Mouse (Mus musculus): ENCODE data around the gene Gdpd3. TPM values are rescaled to one million over a fixed set of nuclear protein-coding genes. Genes with fewer than 3 reads are reported as not detected.

The Gdpd3 gene
- total RNA-seq, 1 experiment, result 4.0 TPM

DNA sequence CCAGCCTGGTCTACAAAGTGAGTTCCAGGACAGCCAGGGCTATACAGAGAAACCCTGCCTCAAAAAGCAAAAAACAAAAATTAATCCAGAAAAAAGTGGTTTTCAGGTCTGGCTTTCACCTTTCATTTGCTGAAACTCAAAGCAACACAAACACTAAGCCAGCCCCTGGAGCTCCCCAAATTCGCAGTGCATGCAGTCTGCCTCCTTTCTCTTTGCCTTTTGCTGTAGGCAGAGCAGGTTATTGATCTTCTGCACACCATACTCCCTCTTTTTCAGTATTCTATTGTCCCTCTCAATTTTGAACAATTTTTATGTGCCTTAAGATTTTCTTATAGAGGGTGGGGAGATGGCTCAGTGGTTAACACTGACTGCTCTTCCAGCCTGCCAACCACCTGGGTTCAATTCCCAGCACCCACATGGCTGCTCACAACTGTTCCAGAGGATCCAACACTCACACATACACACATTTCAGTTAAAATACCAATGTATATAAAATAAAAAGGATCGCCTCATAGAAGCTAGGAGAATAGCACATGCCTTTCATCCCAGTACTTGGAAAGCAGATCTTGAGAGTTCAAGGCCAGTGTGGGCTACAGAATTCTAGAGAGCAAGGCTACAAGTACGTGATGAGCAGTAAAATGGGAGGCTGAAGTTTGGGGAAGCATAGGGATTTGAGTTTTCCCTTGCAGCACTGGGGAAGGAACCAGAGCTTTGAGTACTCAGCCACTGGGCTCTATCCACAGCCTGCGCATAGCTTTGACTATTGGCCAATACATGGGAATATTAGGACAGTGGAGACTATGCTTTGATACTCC, 27.5 kb downstream of the Gdpd3 start:
- Histone ChIP-seq H3K36me3 (ENCODE audit: control insufficient read depth, insufficient read depth, low read length, poor library complexity, severe bottlenecking) (peaks cover 50% of the 10 kb centered on the region), H3K27ac (ENCODE audit: insufficient read depth, low read depth, low read length, poor library complexity, severe bottlenecking) (no peak overlapping the region), H3K9ac (ENCODE audit: insufficient read depth, low read depth, low read length, poor library complexity, severe bottlenecking) (no peak overlapping the region)

DNA sequence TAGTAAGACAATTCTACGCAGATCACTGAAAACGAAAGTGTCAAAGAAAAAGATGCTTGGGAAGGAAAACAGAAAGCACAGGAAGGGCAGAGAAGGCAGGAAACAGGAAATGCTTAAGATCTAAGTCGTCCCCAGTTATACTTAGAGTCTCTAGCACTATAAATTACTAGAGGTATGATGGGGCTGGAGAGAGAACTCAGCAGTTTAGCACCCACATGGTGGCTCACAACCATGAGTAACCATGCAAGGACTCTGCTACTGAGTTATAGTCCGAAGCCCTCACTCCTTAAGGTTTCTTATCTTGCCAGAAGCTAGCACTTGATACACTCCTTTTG, 28.1 kb downstream of the Gdpd3 start:
- peaks cover 44% of the 10 kb centered on the region for H3K36me3 ChIP-seq (ENCODE audit: control insufficient read depth, insufficient read depth, low read length, poor library complexity, severe bottlenecking)
- in situ Hi-C loops (cut with MboI; ENCODE audit: low sequenced_read_pairs in 2 of 2, unreplicated experiment in 2 of 2), result no loop called here
- TF ChIP-seq ZC3H11A (IDR thresholded peaks at IDR 0.05; ENCODE audit: borderline replicate concordance, low read depth, low read length), result no peak
- no peak overlapping the region for H3K27ac ChIP-seq (ENCODE audit: insufficient read depth, low read depth, low read length, poor library complexity, severe bottlenecking)
- no peaks in the 10 kb centered on the region for H3K9me3 ChIP-seq (ENCODE audit: control insufficient read depth, insufficient read depth, low read depth, low read length)
- H3K4me3 ChIP-seq (ENCODE audit: insufficient read depth in 1 of 2, low read depth in 1 of 2, low read length in 2 of 2, poor library complexity in 1 of 2, severe bottlenecking in 1 of 2), result no peak overlapping the region
- H3K4me1 ChIP-seq (ENCODE audit: control insufficient read depth in 2 of 2, insufficient read depth in 2 of 2, low read length in 2 of 2, poor library complexity in 1 of 2), result peaks cover 0 to 10% of the 10 kb centered on the region in 2 experiments; a peak in 1 of 4 replicates
- H3K9ac ChIP-seq (ENCODE audit: insufficient read depth, low read depth, low read length, poor library complexity, severe bottlenecking), result no peak overlapping the region
- DNase-seq (ENCODE audit: low read depth, low spot score), result no peak

More for the DNA sequence above, 27.5 kb downstream of the Gdpd3 start:
- Histone ChIP-seq H3K9me3 (ENCODE audit: control insufficient read depth, insufficient read depth, low read depth, low read length) (no peaks in the 10 kb centered on the region), H3K4me3 (ENCODE audit: insufficient read depth in 1 of 2, low read depth in 1 of 2, low read length in 2 of 2, poor library complexity in 1 of 2, severe bottlenecking in 1 of 2) (peak overlapping the region in 1 of 2 experiments; percentile 88; a peak in 2 of 4 replicates), H3K4me1 (ENCODE audit: control insufficient read depth in 2 of 2, insufficient read depth in 2 of 2, low read length in 2 of 2, poor library complexity in 1 of 2) (peaks cover 0 to 10% of the 10 kb centered on the region in 2 experiments; a peak in 1 of 4 replicates)
- in situ Hi-C loops (cut with MboI; ENCODE audit: low sequenced_read_pairs in 2 of 2, unreplicated experiment in 2 of 2), result no loop called here
- DNase-seq (ENCODE audit: low read depth, low spot score), result no peak
- TF ChIP-seq MAFK (IDR thresholded peaks at IDR 0.05; ENCODE audit: insufficient read depth, low read depth, low read length) (no peak), CHD2 (IDR thresholded peaks at IDR 0.05; ENCODE audit: low read depth, low read length) (no peak), ZC3H11A (IDR thresholded peaks at IDR 0.05; ENCODE audit: borderline replicate concordance, low read depth, low read length) (no peak), ZNF384 (IDR thresholded peaks at IDR 0.05; ENCODE audit: low read depth, low read length) (no peak), HCFC1 (IDR thresholded peaks at IDR 0.05; ENCODE audit: borderline replicate concordance, insufficient read depth, low read length) (no peak)

- no peak for TF ChIP-seq HCFC1 (IDR thresholded peaks at IDR 0.05; ENCODE audit: borderline replicate concordance, insufficient read depth, low read length)
- TF ChIP-seq CHD2 (IDR thresholded peaks at IDR 0.05; ENCODE audit: low read depth, low read length), result no peak
- no peak for TF ChIP-seq ZNF384 (IDR thresholded peaks at IDR 0.05; ENCODE audit: low read depth, low read length)
- no peak for TF ChIP-seq MAFK (IDR thresholded peaks at IDR 0.05; ENCODE audit: insufficient read depth, low read depth, low read length)
- no peak for TF ChIP-seq ZC3H11A (IDR thresholded peaks at IDR 0.05; ENCODE audit: borderline replicate concordance, low read depth, low read length)
- no peak overlapping the region for H3K9ac ChIP-seq (ENCODE audit: insufficient read depth, low read depth, low read length, poor library complexity, severe bottlenecking)
- H3K4me1 ChIP-seq (ENCODE audit: control insufficient read depth in 2 of 2, insufficient read depth in 2 of 2, low read length in 2 of 2, poor library complexity in 1 of 2), result peaks cover 0 to 13% of the 10 kb centered on the region in 2 experiments; a peak in 1 of 4 replicates
- in situ Hi-C loops (cut with MboI; ENCODE audit: low sequenced_read_pairs in 2 of 2, unreplicated experiment in 2 of 2), result no loop called here
- peak overlapping the region; percentile 10; the same call in 1 of the 2 replicates for H3K27ac ChIP-seq (ENCODE audit: insufficient read depth, low read depth, low read length, poor library complexity, severe bottlenecking)
- H3K9me3 ChIP-seq (ENCODE audit: control insufficient read depth, insufficient read depth, low read depth, low read length), result no peaks in the 10 kb centered on the region
- DNase-seq (ENCODE audit: low read depth, low spot score), result no peak
- peak overlapping the region in 1 of 2 experiments; percentile 91; a peak in 2 of 4 replicates for H3K4me3 ChIP-seq (ENCODE audit: insufficient read depth in 1 of 2, low read depth in 1 of 2, low read length in 2 of 2, poor library complexity in 1 of 2, severe bottlenecking in 1 of 2)
- peaks cover 34% of the 10 kb centered on the region for H3K36me3 ChIP-seq (ENCODE audit: control insufficient read depth, insufficient read depth, low read length, poor library complexity, severe bottlenecking)
These were observed 29.5 kb downstream of the Gdpd3 start for GRCm38 (mm10) chr7:126795387-126796317.

- H3K36me3 ChIP-seq (ENCODE audit: control insufficient read depth, insufficient read depth, low read length, poor library complexity, severe bottlenecking), result peaks cover 34% of the 10 kb centered on the region
- H3K4me1 ChIP-seq (ENCODE audit: control insufficient read depth in 2 of 2, insufficient read depth in 2 of 2, low read length in 2 of 2, poor library complexity in 1 of 2), result peaks cover 0 to 13% of the 10 kb centered on the region in 2 experiments; a peak in 1 of 4 replicates
- TF ChIP-seq ZC3H11A (IDR thresholded peaks at IDR 0.05; ENCODE audit: borderline replicate concordance, low read depth, low read length), result no peak
- no peak for TF ChIP-seq ZNF384 (IDR thresholded peaks at IDR 0.05; ENCODE audit: low read depth, low read length)
- no peak for TF ChIP-seq HCFC1 (IDR thresholded peaks at IDR 0.05; ENCODE audit: borderline replicate concordance, insufficient read depth, low read length)
- TF ChIP-seq CHD2 (IDR thresholded peaks at IDR 0.05; ENCODE audit: low read depth, low read length), result no peak
- TF ChIP-seq MAFK (IDR thresholded peaks at IDR 0.05; ENCODE audit: insufficient read depth, low read depth, low read length), result no peak
- peak overlapping the region; percentile 16; the same call in 1 of the 2 replicates for H3K27ac ChIP-seq (ENCODE audit: insufficient read depth, low read depth, low read length, poor library complexity, severe bottlenecking)
- no peaks in the 10 kb centered on the region for H3K9me3 ChIP-seq (ENCODE audit: control insufficient read depth, insufficient read depth, low read depth, low read length)
- in situ Hi-C loops (cut with MboI; ENCODE audit: low sequenced_read_pairs in 2 of 2, unreplicated experiment in 2 of 2), result no loop called here
- H3K4me3 ChIP-seq (ENCODE audit: insufficient read depth in 1 of 2, low read depth in 1 of 2, low read length in 2 of 2, poor library complexity in 1 of 2, severe bottlenecking in 1 of 2), result peak overlapping the region; percentile 91 to 96; a peak in 2 of 4 replicates
- DNase-seq (ENCODE audit: low read depth, low spot score), result no peak
- 0 out of 2 replicates have a peak overlapping the region, but pooled peaks have one; percentile 13 for H3K9ac ChIP-seq (ENCODE audit: insufficient read depth, low read depth, low read length, poor library complexity, severe bottlenecking)
These were observed 30.3 kb downstream of the Gdpd3 start for GRCm38 (mm10) chr7:126796350-126796932.
